Mouse (Mus musculus): Measurements from ENCODE around the gene Ap1m2.
"Not testable (repeated sequence)": the region's sequence is repeated elsewhere in the genome, so short reads cannot be mapped to it uniquely, and the experiment has no call there.

GRCm38 (mm10) chr9:21322917-21323297, 10.8 kb upstream of the Ap1m2 start:
- not testable (repeated sequence) for TF ChIP-seq CTCF, EP300 (IDR thresholded peaks at IDR 0.05)
